Mouse (Mus musculus) lung, postnatal 4 days (tissue): ENCODE measurements around the gene Dab1.

Source experiments
- DNase-seq, 2 experiments: peaks; one replicate each; pipeline ENCODE4 v3.0.0; 2021

The Dab1 gene

GRCm38 (mm10) chr4:104399106-104399730 is 780.1 kb downstream of the Dab1 start:
- DNase-seq, result no peak

- no peak for DNase-seq
Measured at GRCm38 (mm10) chr4:104404099-104404498, 784.9 kb downstream of the Dab1 start.

GRCm38 (mm10) chr4:104410922-104411321 is 791.8 kb downstream of the Dab1 start:
- no peak for DNase-seq

GRCm38 (mm10) chr4:104415482-104415881 is 796.3 kb downstream of the Dab1 start:
- DNase-seq, result no peak

- DNase-seq, result no peak
Measured at GRCm38 (mm10) chr4:104418354-104418753, 799.2 kb downstream of the Dab1 start.

- DNase-seq, result no peak
Measured at GRCm38 (mm10) chr4:104420983-104421680, 802.0 kb downstream of the Dab1 start.

GRCm38 (mm10) chr4:104429127-104429526 is 810.0 kb downstream of the Dab1 start:
- DNase-seq, result no peak

GRCm38 (mm10) chr4:104431231-104431855 is 812.2 kb downstream of the Dab1 start:
- DNase-seq, result no peak

- DNase-seq, result no peak
Measured at GRCm38 (mm10) chr4:104432150-104432549, 813.0 kb downstream of the Dab1 start.

GRCm38 (mm10) chr4:104435736-104436135 is 816.6 kb downstream of the Dab1 start:
- no peak for DNase-seq

- DNase-seq, result no peak
Measured at GRCm38 (mm10) chr4:104436411-104436810, 817.3 kb downstream of the Dab1 start.

GRCm38 (mm10) chr4:104438730-104439129 is 819.6 kb downstream of the Dab1 start:
- DNase-seq, result no peak

GRCm38 (mm10) chr4:104439641-104440040 is 820.5 kb downstream of the Dab1 start:
- DNase-seq, result no peak

- DNase-seq, result no peak
Measured at GRCm38 (mm10) chr4:104442925-104443747, 824.0 kb downstream of the Dab1 start.

- no peak for DNase-seq
Measured at GRCm38 (mm10) chr4:104443775-104444174, 824.6 kb downstream of the Dab1 start.

GRCm38 (mm10) chr4:104444985-104445384 is 825.8 kb downstream of the Dab1 start:
- DNase-seq, result no peak

- DNase-seq, result no peak
Measured at GRCm38 (mm10) chr4:104448199-104448598, 829.0 kb downstream of the Dab1 start.

- no peak for DNase-seq
Measured at GRCm38 (mm10) chr4:104450645-104451044, 831.5 kb downstream of the Dab1 start.

GRCm38 (mm10) chr4:104452587-104452986 is 833.4 kb downstream of the Dab1 start:
- DNase-seq, result no peak

- no peak for DNase-seq
Measured at GRCm38 (mm10) chr4:104455151-104455550, 836.0 kb downstream of the Dab1 start.

GRCm38 (mm10) chr4:104455760-104456159 is 836.6 kb downstream of the Dab1 start:
- no peak for DNase-seq

- DNase-seq, result no peak
Measured at GRCm38 (mm10) chr4:104456173-104456873, 837.2 kb downstream of the Dab1 start.

- no peak for DNase-seq
Measured at GRCm38 (mm10) chr4:104458726-104459125, 839.6 kb downstream of the Dab1 start.
